Mouse (Mus musculus): ENCODE measurements at regions not wholly inside any gene's neighbourhood (a gene's known extent, or its start where the extent isn't known, plus 50 kb on each side); places are given as distances from the start of the nearest gene placed in this dataset.
A peak's percentile ranks its signal among the peaks of the same experiment; 100 is the strongest.
"Not testable (repeated sequence)": the region's sequence is repeated elsewhere in the genome, so short reads cannot be mapped to it uniquely, and the experiment has no call there.

DNA sequence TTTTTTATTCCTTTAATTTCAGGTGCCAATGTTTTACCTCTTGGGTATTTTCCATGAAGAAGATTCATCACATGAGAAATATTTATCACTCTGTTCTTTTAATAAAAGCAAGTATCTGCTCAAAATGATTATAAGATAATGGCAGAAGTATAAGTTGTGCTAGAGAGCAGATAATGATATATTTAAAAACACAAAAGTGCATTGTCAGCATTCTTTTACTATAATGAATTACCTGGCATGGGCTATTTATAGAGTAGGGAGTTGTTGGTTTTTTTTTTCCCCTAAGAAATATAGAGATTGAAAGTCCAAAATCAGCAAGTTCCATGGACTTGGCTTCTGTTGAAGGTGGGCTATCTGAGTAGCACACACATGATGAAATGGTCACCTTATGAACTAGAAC is 292.7 kb downstream of the Pou4f1 start:
- Histone ChIP-seq H3K9me3 (replicated peaks) (no peaks in the 10 kb centered on the region), H3K27me3 (ENCODE audit: low read depth, poor library complexity, severe bottlenecking) (no peaks in the 10 kb centered on the region), H3K36me3 (no peaks in the 10 kb centered on the region), H3K4me1 (no peaks in the 10 kb centered on the region), H3K27ac (no peak overlapping the region), H3K4me3 (no peak overlapping the region)
- DNase-seq (ENCODE audit: low spot score), result no peak

DNA sequence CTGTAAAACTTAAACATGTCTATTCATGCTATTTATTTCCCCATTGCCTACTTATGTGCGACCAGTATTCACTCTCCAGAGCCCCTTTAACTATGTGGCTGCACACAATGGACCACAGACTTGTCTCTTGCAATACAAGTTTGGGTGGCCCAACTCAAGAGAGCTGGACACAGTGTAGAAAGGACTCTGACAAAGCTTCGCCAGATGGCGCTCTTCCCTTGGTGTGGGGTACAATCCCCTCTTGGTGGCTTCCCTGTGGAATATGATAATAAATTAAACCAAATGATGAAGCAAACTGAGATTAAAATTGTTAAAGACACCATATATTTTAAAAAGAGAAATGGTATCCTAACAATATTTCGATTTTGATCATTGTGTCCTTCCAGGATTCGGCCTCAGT is 302.6 kb upstream of the Ednrb start:
- WGBS, result 63% methylated on average over 5 of the region's 5 CpGs

DNA sequence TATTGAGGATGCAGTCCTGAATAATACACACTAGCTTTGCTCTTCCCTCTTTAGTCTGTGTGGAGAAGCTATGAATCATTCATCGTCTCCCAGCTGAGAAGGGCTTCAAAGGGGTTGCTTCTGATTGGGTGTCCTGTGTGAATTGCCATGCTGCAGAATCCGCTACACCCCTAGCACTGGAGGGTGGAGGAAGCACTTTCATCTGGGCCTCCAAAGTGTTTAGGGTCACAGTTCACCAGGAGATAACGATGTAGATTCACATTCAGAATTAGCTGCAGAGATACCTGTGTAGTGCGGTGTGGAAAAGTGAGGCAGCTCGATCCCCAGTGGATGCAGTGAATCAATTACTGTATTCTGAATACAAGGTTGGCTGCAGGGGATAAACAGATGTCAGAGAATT is 301.2 kb upstream of the Ednrb start:
- Histone ChIP-seq H3K9me3 (replicated peaks) (no peaks in the 10 kb centered on the region), H3K27me3 (ENCODE audit: low read depth, poor library complexity, severe bottlenecking) (no peaks in the 10 kb centered on the region), H3K36me3 (no peaks in the 10 kb centered on the region), H3K27ac (no peak overlapping the region), H3K4me3 (no peak overlapping the region), H3K4me1 (no peaks in the 10 kb centered on the region)
- no peak for DNase-seq (ENCODE audit: low spot score)
- WGBS, result 34% methylated on average over 5 of the region's 5 CpGs

More for the DNA sequence above, 302.6 kb upstream of the Ednrb start:
- peak; percentile 41 for DNase-seq (ENCODE audit: low spot score)
- Histone ChIP-seq H3K4me1 (no peaks in the 10 kb centered on the region), H3K4me3 (no peak overlapping the region), H3K9me3 (replicated peaks) (no peaks in the 10 kb centered on the region), H3K27me3 (ENCODE audit: low read depth, poor library complexity, severe bottlenecking) (no peaks in the 10 kb centered on the region), H3K27ac (no peak overlapping the region), H3K36me3 (no peaks in the 10 kb centered on the region)

DNA sequence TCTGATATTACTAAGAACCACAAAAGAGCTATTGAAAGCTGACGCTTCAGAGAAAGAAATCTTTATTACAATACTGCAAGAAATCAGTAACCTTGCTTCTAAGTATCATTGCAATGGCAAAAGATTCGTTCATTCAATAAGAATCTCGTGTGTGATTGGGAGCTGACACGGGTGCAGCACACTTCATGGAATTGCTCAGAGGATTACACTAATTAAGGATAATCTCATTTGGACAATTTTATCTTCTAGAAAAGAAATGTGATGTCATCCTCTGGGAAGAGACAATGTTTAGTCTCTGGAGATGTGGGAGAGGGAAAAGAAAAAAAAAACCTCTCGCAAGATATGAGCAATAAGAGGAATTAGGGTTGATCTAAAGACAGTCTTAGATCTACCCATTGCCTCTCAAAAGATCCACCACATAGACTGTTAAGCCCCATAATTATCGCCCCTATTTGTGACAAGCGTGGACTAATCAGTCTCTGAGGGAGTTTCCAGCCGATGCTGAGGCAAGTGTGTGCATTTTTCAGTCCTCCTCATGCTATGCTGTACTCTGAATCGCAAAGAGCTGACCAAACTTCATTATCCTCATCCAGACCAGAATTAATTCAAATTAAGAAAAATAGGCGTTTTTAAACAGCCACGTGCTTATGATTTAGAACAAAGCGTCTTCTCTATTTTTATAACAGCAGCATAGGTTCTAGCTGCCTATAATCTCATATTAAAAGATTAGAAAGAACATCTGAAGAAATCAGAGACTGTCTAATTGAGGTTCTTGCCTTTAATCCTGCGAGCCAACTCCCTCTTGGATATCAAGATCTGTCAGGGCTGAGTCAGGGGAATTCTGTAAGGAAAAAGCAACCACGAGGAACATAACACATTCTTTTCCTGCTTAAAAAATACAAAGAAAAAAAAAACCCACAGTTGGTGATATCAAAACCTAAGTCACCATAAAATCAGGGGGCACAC is 271.1 kb upstream of the Ednrb start:
- Histone ChIP-seq H3K36me3 (no peaks in the 10 kb centered on the region), H3K4me1 (no peaks in the 10 kb centered on the region), H3K9me3 (replicated peaks) (no peaks in the 10 kb centered on the region), H3K27ac (no peak overlapping the region), H3K27me3 (ENCODE audit: low read depth, poor library complexity, severe bottlenecking) (no peaks in the 10 kb centered on the region), H3K4me3 (no peak overlapping the region)
- no peak for DNase-seq (ENCODE audit: low spot score)
- WGBS, result 90% methylated on average over 14 of the region's 14 CpGs

DNA sequence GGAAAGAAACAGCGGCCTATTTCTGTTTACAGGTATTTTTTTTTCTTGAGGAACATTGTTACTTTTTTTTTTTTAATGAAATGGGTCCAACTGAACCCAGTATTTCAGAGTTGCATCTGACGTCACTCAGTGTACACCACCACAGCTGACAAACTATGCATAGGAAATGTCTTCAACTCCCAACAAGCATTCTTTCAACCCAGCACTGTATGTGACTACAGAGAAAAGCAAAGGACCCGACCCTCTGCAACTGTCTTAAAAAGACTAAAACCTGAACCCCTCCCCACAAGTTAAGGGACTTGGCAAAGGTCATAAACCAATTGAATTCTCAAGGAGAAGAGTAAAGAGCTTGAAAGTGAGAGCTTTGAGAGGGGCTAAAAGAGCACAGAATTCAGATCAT is 270.0 kb upstream of the Ednrb start:
- no peak for DNase-seq (ENCODE audit: low spot score)
- H3K27me3 ChIP-seq (ENCODE audit: low read depth, poor library complexity, severe bottlenecking), result no peaks in the 10 kb centered on the region
- H3K36me3 ChIP-seq, result no peaks in the 10 kb centered on the region
- no peaks in the 10 kb centered on the region for H3K9me3 ChIP-seq (replicated peaks)
- H3K4me1 ChIP-seq, result no peaks in the 10 kb centered on the region
- H3K4me3 ChIP-seq, result no peak overlapping the region
- WGBS, result 82% methylated on average over 3 of the region's 3 CpGs
- H3K27ac ChIP-seq, result no peak overlapping the region

DNA sequence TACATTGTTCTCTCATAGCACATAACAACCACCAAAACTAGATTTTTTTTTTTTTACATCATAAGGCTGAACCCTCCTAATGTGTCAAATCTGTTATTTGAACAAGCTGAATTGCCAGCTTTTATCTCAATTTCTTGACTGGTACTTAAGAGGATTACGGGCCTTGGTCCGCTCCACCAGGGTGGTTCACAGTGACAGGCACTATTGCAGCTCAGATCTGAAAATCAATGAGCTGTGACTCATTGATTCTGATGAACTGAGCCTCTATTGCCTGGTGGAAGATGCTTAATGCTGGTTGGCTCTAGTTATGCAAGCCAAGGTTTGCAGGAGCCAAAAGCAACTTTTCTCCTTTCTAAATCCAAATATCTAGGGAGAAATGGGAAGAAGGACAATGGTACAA is 269.2 kb upstream of the Ednrb start:
- H3K27ac ChIP-seq, result no peak overlapping the region
- WGBS, result 91% methylated on average over 2 of the region's 2 CpGs
- H3K36me3 ChIP-seq, result no peaks in the 10 kb centered on the region
- H3K4me1 ChIP-seq, result no peaks in the 10 kb centered on the region
- H3K27me3 ChIP-seq (ENCODE audit: low read depth, poor library complexity, severe bottlenecking), result no peaks in the 10 kb centered on the region
- DNase-seq (ENCODE audit: low spot score), result no peak
- no peaks in the 10 kb centered on the region for H3K9me3 ChIP-seq (replicated peaks)
- no peak overlapping the region for H3K4me3 ChIP-seq

DNA sequence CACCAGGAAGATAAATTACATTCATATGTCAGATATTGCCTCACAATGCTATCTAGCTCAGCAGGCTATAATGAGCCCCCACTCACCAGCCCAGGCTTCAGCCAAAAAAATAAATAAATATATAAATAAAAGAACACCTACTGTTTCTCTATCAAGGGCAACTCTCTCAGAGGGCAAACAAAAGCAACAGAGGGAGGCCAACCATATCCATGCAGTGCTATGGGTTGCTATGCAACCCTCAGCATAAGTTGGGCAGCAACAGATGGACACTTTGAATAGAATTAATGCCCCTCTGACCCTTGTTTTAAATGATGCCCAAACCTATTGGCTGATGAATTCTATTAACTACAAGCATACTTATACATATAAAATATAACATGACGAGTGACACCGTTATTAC is 242.2 kb upstream of the Ednrb start:
- no peaks in the 10 kb centered on the region for H3K27me3 ChIP-seq (ENCODE audit: low read depth, poor library complexity, severe bottlenecking)
- 94% methylated on average over 2 of the region's 2 CpGs for WGBS
- H3K4me1 ChIP-seq, result no peaks in the 10 kb centered on the region
- H3K4me3 ChIP-seq, result no peak overlapping the region
- DNase-seq (ENCODE audit: low spot score), result no peak
- H3K36me3 ChIP-seq, result no peaks in the 10 kb centered on the region
- H3K9me3 ChIP-seq (replicated peaks), result no peaks in the 10 kb centered on the region
- H3K27ac ChIP-seq, result no peak overlapping the region

DNA sequence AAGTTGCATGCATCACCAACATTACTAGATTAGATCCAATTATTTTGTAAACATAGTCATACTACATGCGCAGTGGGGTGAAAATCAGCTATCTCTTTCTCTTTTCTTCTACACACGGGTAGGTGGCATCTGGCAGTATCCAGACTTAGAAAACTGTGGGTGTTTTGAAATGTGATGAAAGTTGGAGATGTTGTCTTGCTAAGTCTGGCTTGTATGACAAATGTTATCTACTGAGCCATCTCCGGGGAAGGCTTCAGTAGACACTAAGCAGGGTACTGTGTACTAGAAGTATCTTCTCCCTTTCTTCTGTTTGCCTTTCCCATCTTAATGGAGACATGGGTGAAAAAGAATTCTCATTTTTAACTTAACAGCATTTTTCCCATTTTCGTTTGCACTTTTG is 220.0 kb upstream of the Ednrb start:
- H3K27me3 ChIP-seq (ENCODE audit: low read depth, poor library complexity, severe bottlenecking); H3K27ac ChIP-seq; H3K9me3 ChIP-seq (replicated peaks); DNase-seq (ENCODE audit: low spot score); H3K4me3 ChIP-seq; H3K36me3 ChIP-seq; H3K4me1 ChIP-seq: not testable (repeated sequence)
- 82% methylated on average over 1 of the region's 4 CpGs for WGBS

DNA sequence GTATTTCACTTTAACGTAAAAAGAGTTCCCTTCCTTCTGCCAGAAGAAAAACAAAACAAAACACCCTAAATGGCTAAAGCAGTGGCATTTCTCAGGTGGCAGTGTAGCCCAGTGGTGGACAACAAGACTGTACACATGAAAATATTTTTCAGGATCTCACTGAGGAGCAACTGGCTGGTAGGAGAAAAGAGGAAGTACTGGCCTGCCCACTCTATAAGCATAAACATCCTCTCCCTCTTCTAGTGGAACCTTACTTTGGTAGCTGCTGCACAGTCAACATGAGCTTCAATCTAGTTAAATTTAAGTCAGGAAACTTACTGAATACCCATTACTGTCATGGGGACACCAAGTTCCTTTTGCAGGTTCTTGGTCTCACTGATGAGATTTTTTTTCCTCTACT is 209.5 kb upstream of the Ednrb start:
- no peak for DNase-seq (ENCODE audit: low spot score)
- H3K36me3 ChIP-seq, result no peaks in the 10 kb centered on the region
- no peak overlapping the region for H3K27ac ChIP-seq
- no peaks in the 10 kb centered on the region for H3K9me3 ChIP-seq (replicated peaks)
- H3K27me3 ChIP-seq (ENCODE audit: low read depth, poor library complexity, severe bottlenecking), result no peaks in the 10 kb centered on the region
- H3K4me3 ChIP-seq, result no peak overlapping the region
- WGBS, result 89% methylated on average over 1 of the region's 1 CpGs
- H3K4me1 ChIP-seq, result no peaks in the 10 kb centered on the region

DNA sequence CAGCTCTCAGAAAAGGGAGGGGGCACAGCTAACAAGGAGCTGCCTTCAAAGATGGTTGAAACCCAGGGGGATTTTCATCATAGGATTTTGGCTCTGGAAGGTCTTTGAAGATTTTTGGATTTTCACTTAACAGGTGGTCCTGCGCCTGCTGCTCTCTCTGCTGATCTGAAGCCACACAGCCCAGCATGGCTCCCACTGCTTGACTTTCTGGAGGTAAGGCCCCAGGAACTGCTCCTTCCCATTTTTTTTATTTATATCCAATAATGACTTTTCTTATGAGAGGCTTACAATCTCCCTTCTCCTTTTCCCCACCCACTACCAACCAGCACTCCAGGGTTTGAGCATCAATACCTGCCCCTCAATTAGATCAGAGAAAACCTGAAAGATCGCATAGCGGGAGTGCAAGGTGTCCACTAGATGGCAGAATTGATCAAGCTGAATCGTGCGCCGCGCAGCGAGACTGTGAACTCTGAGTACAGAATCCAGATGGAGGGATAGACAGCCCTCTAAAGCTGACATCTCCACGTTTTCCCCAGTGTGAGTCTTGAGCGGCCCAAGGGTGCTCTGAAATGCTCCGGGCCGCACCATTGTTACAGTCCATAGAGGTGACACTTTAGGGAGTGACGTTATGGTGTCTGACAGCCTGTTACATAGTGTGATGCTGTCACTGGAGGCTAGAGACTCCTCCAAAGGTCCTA is 194.6 kb upstream of the Ednrb start:
- H3K36me3 ChIP-seq, result no peaks in the 10 kb centered on the region
- no peak overlapping the region for H3K4me3 ChIP-seq
- peak; percentile 78 for DNase-seq (ENCODE audit: low spot score)
- H3K9me3 ChIP-seq (replicated peaks), result no peaks in the 10 kb centered on the region
- no peaks in the 10 kb centered on the region for H3K4me1 ChIP-seq
- WGBS, result 11% methylated on average over 13 of the region's 13 CpGs
- no peak overlapping the region for H3K27ac ChIP-seq
- peaks cover 13% of the 10 kb centered on the region for H3K27me3 ChIP-seq (ENCODE audit: low read depth, poor library complexity, severe bottlenecking)

DNA sequence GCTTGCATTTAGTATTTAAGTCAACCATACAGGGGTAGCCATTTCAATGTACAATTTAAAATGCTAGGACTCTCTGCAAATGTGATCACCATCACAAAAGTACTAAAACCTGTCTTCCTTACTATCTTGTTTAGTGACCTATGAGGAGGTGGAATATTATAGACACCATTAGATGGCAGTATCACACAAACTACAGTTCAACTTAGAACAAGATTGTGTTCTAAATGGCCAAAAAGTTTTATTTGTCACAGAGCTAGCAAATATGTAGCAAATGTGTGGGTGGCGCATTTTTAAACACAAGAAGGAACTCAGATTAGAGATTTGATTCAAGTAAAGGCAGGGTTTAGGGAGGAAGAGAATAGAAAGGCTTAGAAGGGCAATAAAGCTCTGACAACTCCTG is 189.4 kb upstream of the Ednrb start:
- Histone ChIP-seq H3K27me3 (ENCODE audit: low read depth, poor library complexity, severe bottlenecking) (peaks cover under 1% of the 10 kb centered on the region; the same call in 1 of the 2 replicates), H3K27ac (no peak overlapping the region)
- 57% methylated on average over 1 of the region's 1 CpGs for WGBS

DNA sequence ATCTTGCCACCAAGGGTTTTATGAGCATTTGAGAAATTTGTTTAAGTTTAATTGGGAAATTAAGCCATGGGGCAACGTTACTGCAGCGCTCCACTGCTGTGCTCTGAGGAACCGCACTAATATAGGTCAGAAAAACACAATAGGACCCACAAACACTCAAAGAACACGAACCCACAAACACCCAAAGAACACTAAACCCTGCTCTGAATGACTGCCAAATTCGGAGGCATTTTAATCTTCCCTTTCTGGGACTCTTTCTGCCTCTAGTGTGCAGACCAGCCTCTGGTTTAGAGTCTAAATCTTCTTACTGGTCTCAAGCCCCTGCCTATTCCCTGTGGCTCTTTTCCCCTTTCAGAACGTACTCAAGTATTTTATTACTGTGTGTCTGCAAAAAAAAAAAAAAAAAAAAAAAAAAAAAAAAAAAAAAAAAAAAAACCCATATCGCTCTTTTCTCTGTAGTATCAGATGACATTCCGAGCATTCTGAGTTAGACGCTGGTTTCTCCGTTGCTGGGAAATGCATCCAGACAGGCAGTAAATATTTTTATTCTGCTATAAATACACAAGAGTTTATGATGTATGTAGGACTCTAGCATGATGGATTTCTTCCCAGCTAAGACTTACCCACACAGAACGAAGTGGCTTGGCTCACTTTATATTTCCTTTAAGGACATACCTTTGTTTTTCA is 186.7 kb upstream of the Ednrb start:
- peaks cover 12% of the 10 kb centered on the region for H3K4me1 ChIP-seq
- no peaks in the 10 kb centered on the region for H3K9me3 ChIP-seq (replicated peaks)
- peaks cover 4% of the 10 kb centered on the region; the same call in 1 of the 2 replicates for H3K27me3 ChIP-seq (ENCODE audit: low read depth, poor library complexity, severe bottlenecking)
- no peaks in the 10 kb centered on the region for H3K36me3 ChIP-seq
- WGBS, result 66% methylated on average over 11 of the region's 11 CpGs
- H3K27ac ChIP-seq, result no peak overlapping the region
- no peak overlapping the region for H3K4me3 ChIP-seq
- DNase-seq (ENCODE audit: low spot score), result no peak

More for the DNA sequence above, 189.4 kb upstream of the Ednrb start:
- Histone ChIP-seq H3K4me3 (no peak overlapping the region), H3K9me3 (replicated peaks) (no peaks in the 10 kb centered on the region), H3K36me3 (no peaks in the 10 kb centered on the region), H3K4me1 (peaks cover 12% of the 10 kb centered on the region)
- no peak for DNase-seq (ENCODE audit: low spot score)

All from limb, embryonic 10.5 days (tissue).